Mouse (Mus musculus): Measurements from ENCODE around the gene Rmnd1.

Rmnd1 gene

GRCm38 (mm10) chr10:4390550-4390949 lies 41.6 kb downstream of the Rmnd1 start:
- no peak for DNase-seq

DNA sequence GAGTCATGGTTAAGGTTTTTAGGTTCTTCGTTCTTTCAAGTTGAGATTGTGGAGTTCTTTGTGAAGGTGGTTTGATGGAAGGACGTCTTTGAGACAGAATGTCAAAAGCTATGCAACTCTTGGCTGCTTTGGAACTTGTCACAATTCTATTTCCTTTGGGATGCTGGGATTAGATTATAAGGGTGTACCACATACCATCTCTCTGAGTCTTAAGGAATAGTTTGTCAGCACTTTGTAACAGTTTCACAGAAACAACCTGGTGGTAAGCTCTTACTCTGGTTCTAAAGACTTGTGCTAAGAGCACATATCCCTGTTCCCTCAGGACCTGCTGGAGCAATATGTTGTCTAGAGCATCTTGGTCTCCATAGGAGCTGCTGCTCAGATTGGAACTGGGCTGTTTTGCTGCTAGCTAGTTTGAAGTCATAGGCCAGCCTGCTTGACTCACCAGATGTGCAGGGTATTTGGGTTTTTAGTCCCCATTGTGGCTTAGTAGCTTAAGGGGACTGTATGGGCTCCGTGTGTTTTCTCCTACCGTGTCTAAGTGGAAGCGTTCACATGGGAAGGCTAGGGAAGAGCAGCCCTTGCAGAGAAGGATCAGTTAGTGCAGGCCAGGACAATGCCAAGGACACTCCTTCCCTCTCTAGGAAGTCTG lies 42.6 kb downstream of the Rmnd1 start:
- DNase-seq: no peak

DNA sequence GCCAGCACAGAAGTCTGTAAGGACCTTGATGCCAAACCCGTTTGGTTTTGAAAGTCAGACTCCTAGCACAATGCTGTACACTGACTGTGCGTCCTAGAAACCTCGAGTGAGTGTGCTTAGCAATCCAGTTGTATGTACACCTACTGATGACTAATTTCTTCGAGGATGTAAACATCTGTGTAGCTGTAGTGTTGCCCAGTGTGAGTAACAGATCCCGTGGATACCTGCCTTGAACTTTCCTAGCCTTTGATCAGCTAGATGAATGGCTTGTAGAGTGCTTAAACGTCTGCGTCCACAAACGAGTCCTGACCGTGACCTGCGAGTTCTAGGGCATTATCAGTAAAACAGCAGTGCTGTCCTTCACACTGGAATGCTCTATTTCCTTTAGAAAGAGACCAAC lies 43.2 kb downstream of the Rmnd1 start:
- no peak for DNase-seq

DNA sequence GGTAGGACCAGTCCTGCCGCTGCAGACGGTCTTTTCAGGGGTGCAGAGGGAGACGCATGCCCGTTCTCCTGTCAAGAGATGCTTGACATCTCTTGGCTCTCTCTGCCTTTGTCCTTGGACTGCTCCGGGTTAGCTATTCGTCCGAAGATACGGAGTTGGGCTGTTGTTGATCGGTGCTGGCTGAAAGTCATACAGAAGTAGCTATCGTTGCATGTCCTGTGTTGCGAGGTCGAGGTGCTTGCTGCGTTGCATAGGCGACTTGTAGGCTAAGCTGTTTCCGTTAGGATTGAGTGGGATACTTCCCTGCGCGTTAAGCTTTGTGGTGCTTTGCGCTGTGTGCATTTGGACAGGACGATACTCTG lies 43.8 kb downstream of the Rmnd1 start:
- DNase-seq: peak; percentile 65

- DNase-seq: peak; percentile 81
Measured at GRCm38 (mm10) chr10:4387701-4388383, 44.3 kb downstream of the Rmnd1 start, which contains the start of gene Zbtb2. TSS of gene Zbtb2 (minus strand) at chr10:4388108.

DNA sequence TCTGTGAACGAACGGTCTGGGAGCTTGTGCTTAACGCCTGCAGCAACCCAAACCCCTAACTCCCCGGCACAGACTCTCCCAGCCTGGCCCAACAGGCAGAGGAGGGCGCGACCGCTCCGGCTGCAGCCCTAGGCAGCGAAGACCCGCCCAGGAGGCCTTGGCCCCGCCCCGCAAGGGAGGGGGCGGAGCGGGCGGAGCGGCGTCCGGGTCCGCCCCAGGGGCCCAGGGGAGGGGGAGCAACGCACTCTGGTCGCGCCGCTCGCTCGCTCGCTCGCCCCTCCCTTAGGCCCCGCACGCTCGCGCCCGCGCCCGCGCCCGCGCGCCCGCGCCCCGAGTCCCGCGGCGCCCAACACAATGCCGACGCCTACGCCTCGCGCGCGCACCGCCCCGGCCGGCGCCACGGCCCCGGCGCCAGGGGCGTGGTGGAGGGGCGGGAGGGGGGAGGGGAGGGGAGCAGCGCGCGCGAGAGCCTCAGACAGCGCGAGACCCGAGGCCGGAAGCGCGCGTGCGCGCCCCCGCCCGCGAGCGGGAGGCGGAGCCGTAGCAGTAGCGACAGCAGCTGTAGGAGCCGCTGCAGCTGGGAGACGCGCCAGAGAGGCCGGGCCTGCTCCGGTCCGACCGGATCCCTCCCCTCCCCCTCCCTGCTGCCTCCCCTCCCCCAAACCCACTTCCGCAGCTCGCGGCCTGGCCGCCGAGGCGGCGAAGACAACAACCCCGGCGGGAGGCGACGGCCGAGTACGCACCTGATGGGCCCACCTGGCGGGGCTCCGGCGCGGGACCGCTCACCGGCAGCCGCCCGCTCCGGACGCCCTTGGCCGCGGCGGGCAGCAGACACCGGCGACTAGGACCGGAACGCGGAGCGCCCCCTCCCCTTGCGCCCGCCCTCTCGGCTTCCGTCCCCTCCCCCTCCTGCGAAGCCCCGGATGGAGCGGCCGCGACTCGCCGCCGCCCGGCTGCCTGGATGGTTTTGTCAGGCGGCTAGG lies 45.3 kb downstream of the Rmnd1 start:
- DNase-seq: peak; percentile 97

DNA sequence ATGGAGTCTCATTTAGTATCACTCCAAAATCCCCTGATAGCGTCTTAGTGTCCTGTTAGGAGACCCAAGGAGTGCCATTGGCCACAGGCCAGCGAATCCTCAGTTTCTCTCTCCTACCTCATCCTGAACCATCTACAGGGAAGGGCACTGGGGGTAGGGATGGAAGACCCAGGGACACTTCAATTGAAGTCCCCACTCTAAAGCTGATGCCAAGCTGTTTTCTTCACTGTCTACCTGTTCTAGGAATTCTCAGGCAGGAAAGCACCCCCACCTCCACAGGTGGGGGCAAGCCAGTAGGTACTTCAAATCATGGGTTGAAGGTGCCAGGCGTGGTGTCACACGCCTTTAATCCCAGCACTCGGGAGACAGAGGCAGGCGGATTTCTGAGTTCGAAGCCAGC lies 47.9 kb downstream of the Rmnd1 start:
- DNase-seq: peak; percentile 51

DNA sequence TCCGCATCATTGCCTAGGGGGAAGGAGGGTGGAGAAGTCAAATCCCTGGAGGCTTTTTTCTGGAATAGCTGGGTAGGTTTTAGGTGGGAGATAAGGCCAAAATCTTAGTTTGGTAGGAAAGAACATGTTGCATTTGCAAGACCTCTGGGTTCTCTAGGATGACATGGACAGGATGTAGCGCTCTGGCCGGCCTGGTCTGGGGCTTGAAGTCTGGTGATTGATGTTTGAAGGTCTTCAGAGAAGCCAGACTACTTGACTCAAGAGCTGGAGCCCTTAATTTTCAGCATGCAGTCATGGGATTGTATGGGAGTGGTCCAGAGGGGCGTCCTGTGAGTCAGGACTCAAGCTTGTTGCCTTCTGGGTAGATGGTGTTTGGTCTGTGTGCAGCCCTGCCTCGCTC lies 51.4 kb downstream of the Rmnd1 start:
- no peak for DNase-seq

- no peak for DNase-seq
Measured at GRCm38 (mm10) chr10:4376931-4377330, 55.3 kb downstream of the Rmnd1 start.

GRCm38 (mm10) chr10:4376461-4376860 lies 55.7 kb downstream of the Rmnd1 start:
- no peak for DNase-seq

DNA sequence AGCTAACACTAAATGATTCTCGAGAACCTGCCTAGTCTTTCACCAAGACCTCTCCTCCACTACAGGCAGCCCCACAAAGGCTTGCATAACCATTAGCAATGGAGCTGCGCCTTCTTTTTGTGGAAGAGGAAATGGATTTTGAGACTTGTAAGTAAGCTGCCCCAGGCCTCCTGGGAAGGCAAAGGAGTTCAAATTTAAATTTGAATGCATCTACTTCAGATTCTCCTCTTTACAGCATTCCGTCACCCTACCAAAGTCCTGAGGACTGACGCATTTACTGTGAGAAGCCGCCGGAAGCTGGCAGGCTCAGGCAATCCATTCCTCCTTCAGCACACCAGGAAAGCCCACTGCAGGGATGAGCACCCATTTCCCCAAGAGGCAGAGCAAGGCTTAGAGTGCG lies 56.9 kb downstream of the Rmnd1 start:
- no peak for DNase-seq

DNA sequence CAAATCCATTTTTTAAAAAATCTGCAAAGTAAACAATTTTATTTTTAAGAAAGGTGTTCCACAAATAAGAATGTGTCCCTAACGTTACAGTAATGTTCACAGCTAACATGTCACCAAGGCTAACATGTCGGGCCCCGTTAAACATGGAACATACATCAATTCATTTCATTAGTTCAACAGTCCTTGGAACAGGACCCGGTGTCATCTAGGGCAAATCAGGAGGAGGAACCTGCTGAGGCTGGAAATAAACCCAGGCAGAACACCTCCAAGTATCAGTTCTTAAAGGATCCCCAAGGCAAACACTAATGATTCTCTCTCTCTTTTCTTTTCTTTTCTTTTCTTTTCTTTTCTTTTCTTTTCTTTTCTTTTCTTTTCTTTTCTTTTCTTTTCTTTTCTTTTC lies 57.5 kb downstream of the Rmnd1 start:
- DNase-seq: no peak

DNA sequence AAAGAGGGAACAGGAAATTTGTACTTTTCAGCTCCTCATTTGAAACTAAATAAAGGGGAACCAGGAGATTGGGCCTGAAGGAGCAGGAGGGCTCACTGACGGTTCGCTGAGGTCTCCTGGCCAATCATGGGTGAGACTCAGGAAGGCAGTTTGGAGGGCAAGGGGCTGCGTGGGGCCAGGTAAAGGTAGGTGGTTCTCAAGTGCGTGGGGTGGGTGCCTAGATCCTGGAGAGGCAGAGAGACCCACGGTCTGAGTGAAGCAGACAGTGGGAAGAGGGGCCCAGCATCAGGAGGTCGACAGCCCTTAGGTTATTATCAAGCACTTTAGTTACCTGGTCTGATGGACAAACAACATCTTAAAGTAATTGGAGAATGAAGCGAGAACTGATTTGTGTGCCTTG lies 57.9 kb downstream of the Rmnd1 start:
- no peak for DNase-seq

GRCm38 (mm10) chr10:4373558-4373957 lies 58.6 kb downstream of the Rmnd1 start:
- no peak for DNase-seq

- peak; percentile 54 for DNase-seq
Measured at GRCm38 (mm10) chr10:4372011-4372410, 60.2 kb downstream of the Rmnd1 start.

DNA sequence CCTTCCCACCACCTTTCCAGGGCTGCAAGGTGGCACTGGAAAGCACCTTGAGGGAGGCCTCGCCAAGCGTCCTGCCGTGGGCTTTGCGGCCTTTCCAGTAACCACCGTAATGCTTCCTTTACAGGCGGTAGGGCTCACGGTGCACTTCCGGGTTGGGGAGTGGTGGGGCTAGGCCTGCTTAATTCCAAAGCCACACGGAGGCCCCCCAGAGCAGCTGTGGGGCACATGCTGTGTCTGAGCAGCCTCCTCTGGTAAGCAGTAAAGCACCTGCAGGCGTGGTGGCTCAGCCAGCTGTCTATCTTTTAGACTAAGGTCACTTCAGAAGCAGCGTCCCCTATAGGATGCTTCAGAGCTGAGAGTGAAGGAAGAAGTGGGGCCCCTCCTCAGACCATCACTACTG lies 62.1 kb downstream of the Rmnd1 start:
- DNase-seq: no peak

GRCm38 (mm10) chr10:4364618-4365017 lies 67.6 kb downstream of the Rmnd1 start:
- no peak for DNase-seq

GRCm38 (mm10) chr10:4357435-4357834 lies 74.8 kb downstream of the Rmnd1 start:
- no peak for DNase-seq

DNA sequence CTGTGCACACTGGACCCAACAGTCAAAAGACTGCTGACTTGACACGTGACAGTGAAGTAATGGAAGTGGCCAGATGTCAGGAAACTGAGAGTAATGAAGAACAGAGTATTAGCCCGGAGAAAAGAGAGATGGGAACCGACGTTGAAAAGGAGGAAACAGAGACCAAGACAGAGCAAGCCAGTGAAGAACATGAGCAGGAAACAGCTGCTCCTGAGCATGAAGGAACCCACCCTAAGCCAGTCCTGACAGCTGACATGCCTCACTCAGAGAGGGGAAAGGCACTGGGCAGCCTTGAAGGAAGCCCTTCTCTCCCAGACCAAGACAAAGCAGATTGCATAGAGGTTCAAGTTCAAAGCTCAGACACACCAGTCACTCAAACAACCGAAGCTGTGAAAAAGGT lies 75.5 kb downstream of the Rmnd1 start:
- DNase-seq: no peak

DNA sequence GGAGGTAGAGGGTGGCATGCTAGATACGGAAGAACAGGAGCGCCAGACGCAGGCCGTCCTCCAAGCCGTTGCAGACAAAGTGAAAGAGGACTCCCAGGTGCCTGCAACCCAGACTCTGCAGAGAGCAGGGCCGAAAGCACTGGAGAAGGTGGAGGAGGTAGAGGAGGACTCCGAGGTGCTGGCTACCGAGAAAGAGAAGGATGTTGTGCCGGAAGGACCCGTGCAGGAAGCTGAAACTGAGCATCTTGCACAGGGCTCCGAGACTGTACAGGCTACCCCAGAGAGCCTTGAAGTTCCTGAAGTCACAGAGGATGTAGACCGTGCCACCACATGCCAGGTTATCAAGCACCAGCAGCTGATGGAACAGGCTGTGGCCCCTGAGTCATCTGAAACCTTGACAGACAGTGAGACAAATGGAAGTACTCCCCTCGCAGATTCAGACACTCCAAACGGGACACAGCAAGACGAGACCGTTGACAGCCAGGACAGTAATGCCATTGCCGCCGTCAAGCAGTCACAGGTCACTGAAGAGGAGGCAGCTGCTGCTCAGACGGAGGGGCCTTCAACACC lies 76.2 kb downstream of the Rmnd1 start:
- DNase-seq: no peak

GRCm38 (mm10) chr10:4354371-4355260 lies 77.6 kb downstream of the Rmnd1 start:
- DNase-seq: no peak
